Mouse (Mus musculus) thymus, postnatal 10 days (tissue): ENCODE measurements around the gene Hspe1.

Experiments used
- DNase-seq, 2 experiments: peaks; one replicate each; pipeline ENCODE4 v3.0.0; 2021; ENCODE audit warnings: low spot score in 2 of 2

Hspe1 gene

GRCm38 (mm10) chr1:55134301-55134700 is 46.4 kb downstream of the Hspe1 start:
- DNase-seq, result no peak

- no peak for DNase-seq
Observed at GRCm38 (mm10) chr1:55135846-55136245, 47.9 kb downstream of the Hspe1 start.
